Mouse (Mus musculus): ENCODE results near the gene Cenpm. TPM values are rescaled to one million over a fixed set of nuclear protein-coding genes. Genes with fewer than 3 reads are reported as not detected.

The Cenpm gene
- total RNA-seq, 2 experiments from 2014 or later = 15.1 to 21.9 TPM

DNA sequence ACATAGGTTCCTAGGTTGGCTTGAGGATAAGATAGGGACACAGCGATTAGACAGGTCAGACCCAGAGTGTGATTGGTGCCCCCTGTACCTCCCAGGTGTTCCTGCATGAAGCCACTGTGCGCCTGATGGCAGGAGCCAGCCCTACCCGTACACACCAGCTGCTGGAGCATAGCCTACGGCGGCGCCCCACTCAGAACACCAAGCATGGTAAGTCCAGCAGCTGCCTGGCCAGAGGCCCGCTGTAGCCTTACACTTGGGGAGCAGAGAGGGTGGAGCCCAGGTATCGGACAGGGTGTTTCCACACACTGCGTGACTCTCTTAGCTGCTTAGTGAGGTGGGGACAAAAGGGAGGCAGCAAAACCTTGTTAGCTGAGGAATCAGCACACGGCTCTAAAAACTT lies 41.5 kb downstream of the Cenpm start:
- ATAC-seq (replicated peaks; ENCODE audit: poor library complexity, severe bottlenecking) = no peak

DNA sequence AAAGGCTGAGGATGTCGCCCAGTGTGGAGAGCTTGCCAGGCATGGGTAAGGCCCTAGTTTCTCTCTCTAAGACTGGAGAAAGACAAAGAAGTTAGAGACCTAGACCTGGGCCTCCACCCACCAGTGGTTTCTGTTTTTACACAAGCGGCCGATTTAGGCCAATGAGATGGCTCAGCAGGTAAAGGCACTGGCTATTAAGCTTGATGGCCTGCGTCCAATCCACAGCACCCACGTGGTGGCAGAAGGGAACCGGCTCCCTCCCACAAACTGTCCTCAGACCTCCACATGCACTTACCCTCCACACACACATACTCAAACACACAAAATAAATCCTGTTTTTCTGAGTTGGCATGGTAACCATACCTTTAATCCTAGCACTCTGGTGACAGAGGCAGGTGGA lies 42.5 kb downstream of the Cenpm start:
- ATAC-seq (replicated peaks; ENCODE audit: poor library complexity, severe bottlenecking) = no peak

DNA sequence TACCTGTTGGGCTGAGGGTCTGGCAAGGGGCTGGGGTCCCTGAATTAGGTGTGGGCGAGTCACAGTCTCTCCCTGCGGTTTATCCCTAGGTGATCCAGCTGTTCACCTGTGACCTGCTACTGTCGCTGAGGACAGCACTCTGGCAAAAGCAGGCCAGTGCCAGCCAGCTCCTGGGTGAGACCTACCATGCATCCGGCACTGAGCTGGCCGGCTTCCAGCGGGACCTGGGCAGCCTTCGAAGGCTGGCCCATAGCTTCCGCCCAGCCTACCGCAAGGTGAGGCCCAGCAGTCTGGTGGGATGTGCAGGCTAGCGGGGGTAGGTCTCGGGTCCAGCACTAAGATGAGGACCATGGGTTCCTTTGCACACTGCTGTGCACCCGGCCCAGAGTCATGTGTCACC lies 45.0 kb downstream of the Cenpm start:
- ATAC-seq (replicated peaks; ENCODE audit: poor library complexity, severe bottlenecking) = no peak

DNA sequence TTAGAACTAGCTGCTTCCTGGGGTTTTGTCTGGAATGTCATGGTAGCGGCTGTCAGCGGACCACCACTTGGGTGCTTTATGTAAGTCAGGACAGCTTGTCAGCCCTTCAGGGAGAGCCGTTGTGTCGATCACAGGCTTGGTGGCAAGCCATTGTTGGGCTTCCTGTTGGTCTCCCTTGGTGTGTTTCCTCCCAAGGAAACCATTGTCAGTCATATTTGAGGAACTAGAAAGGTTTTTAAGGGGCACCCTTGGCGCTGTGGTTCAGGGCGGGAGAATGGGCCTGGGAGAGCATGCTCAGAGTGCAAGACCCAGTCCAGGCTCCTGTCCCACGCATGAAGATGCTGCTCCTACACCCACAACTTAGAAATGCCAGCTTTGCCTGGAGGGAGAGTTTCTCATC lies 46.2 kb downstream of the Cenpm start:
- ATAC-seq (replicated peaks; ENCODE audit: poor library complexity, severe bottlenecking) = peak; percentile 64

DNA sequence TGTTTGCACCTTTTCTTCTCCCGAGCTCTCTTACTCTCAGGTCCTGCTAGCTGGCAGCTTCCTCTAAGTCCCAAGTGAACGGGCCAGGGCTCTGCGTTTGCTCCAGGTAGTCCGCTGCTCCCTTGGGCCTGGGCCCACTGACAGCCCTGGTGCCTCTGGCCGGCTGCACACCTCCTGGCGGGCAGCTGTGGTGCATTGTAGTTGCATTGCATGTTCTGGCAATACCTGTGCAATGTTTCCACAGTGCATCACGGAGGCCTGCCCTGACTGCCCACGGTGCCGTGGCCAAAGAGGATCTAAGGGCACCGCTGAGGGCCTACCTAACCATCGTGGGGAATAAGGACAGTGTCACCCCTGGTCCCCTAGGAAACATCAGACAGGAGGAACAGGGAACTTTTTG lies 46.6 kb downstream of the Cenpm start:
- peak; percentile 6; the same call in 1 of the 2 replicates for ATAC-seq (replicated peaks; ENCODE audit: poor library complexity, severe bottlenecking)

DNA sequence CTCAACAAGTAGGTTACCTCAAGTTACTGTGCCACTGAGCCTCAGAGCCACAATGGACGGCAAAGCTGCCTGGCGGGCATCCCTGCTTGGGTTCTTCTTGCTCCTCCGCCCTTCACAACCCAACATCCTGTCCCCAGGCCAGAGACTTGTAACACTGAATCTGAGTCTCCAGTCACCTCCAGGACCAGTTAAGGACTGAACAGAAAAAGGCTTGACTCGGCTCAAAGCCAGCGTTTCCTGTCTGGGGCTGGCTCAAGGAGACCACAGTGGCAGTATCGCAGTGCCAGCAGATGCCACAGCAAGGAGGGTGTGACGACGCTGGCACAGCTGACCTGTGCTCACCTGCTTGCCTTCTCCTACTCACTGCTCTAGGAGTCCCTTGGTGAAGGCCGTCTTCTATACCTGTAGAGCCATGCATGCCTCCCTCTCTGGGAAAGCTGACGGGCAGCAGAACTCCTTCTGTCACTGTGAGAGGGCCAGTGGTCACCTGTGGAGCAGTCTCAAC lies 47.2 kb downstream of the Cenpm start:
- ATAC-seq (replicated peaks; ENCODE audit: poor library complexity, severe bottlenecking) = no peak

DNA sequence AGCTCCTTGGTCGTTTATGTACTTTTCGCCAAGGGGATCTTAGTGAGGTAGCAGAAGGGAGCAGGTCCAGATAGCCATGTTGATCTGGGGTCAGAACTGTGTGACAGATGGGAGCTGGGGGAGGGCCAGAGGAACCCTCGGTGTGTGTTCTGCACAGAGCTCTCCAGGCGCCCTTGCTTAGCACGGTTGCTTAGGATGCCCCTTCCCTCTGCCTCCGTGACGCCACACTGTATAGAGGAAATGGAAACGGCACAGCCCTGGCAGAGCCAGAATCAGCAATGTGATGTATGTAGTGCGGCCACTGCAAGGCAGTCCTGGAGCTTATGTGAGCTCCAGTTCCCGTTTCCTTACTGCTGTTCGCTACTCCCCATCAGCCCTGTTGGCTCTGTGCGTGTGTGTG lies 48.2 kb downstream of the Cenpm start:
- peak; percentile 73 for ATAC-seq (replicated peaks; ENCODE audit: poor library complexity, severe bottlenecking)

DNA sequence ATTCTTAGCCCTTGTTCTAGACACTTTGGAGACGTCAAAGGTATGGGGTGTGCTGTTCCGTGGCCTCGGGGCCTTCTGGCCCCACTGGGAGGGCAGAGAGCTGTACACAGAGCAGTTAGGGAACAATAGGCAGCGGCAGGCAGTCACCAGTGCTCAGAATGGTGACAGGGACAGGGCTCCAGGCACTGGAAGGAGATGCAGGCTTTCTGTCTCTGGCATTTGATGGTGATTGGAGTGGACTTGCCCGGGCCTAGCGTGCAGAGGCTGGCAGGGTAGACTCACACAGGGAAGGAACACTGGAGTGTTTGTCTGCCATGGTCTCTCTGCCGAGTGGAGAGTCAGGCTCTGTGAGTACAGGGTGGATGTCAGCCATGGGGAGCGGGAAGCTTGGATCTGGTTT lies 51.9 kb downstream of the Cenpm start:
- ATAC-seq (replicated peaks; ENCODE audit: poor library complexity, severe bottlenecking) = no peak

DNA sequence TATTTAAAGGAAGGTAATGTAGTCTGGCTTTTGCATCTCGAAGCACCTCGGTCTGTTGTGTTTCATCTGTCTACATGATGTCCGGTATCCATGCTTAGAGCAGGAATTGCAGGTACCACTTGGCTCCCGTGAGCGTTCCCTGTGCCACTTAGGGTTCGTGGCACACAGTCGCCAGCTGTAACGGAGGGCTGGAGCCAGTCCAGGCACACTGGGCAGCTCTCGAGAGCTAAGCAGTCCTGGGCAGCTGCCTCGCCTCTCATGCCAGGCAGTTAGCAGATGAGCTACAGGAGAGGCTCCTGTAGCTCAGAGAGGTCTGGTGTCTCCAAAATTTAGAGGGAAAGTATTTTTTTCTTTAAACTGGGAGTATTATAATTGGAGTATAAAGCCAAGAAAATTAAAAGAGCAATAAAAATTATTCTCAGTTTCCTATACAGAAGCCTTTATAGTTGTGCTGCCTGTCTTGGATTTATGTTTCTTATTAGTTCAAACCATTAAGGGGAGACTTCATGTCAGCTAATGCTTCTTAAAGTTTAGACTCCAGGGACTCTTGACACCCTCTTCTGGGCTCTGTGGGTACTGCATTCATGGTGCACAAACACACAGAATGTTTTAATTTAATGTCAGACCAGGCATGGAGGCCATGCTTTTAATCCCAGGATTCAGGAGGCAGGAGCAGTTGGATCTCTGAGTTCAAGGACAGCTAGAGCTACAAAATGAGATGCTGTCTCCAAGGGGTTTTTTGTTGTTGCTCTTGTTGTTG lies 55.9 kb downstream of the Cenpm start:
- ATAC-seq (replicated peaks; ENCODE audit: poor library complexity, severe bottlenecking) = 0 out of 2 replicates have a peak, but pooled peaks have one; percentile 50

DNA sequence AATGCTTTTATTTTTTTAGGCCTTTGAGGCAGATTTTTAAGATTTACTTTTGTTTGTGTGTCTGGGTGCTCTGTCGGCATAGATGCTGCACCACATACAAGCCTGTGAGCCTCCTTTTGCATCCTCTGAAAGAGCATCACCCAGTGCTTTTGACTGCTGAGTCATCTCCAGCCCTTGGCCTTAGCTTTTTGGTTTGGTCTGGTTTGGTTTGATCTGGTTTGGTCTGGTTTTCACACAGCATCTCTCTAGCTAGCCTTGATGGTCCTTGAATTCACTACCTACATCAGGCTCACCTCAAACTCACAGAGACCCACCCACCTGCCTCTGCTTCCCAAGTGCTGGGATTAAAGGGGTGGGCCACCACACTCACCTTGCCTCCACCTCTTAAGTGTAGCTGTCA lies 56.6 kb downstream of the Cenpm start:
- ATAC-seq (replicated peaks; ENCODE audit: poor library complexity, severe bottlenecking) = no peak

DNA sequence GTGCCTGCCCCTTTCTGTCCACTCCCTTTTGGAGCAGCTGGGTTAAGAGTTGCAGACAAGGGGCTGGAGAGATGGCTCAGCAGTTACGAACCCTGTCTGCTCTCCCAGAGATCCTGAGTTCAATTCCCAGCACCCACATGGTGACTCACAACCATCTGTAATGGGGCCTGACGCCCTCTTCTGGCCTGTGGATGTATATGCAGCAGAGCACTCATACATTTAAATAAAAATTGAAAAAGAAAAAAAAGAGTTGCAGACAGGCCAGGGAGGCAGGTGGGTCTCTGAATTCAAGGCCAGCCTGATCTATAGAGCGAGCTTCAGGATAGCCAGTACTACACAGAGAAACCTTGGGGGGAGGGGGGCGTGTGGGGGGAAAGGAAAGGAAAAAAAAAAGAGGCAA lies 57.1 kb downstream of the Cenpm start:
- no peak for ATAC-seq (replicated peaks; ENCODE audit: poor library complexity, severe bottlenecking)

DNA sequence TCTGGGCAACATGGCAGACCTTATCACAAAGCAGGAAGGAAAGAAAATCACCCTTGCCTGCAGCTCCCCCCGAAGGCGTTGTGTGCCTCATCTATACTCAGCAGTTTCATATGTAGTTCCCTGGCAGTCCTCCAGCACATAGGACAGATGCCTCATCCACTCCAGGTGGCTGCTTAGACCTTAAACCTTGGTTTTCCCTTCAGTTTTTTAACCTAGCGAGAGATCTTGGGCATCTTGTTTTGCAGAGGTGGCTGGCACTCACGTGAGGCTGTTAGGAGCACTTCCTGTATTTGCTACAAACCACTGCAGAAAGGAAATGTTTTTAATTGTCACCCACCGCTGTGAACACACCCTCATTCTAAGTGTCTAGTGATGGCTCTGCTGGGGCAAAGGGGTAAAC lies 57.6 kb downstream of the Cenpm start:
- ATAC-seq (replicated peaks; ENCODE audit: poor library complexity, severe bottlenecking) = peak; percentile 69

DNA sequence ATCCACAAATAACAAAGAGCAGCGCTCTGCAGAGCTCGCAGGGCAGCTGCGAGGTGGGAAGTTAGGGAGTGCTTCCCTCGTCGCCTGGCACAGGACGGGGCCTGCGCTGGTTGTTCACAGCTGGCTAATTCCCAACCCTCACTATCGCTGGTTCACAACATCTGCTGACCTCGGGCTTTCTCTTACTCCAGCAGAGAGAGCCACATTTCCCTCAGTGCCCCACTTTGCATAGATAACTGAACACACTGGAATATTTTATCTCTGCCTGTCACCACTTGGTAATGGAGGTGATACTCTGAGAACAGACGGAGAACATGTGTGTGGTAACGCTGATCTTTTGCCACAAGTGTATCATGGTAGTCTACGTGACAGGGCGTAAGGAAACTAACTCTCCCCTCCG lies 58.4 kb downstream of the Cenpm start:
- ATAC-seq (replicated peaks; ENCODE audit: poor library complexity, severe bottlenecking) = no peak

DNA sequence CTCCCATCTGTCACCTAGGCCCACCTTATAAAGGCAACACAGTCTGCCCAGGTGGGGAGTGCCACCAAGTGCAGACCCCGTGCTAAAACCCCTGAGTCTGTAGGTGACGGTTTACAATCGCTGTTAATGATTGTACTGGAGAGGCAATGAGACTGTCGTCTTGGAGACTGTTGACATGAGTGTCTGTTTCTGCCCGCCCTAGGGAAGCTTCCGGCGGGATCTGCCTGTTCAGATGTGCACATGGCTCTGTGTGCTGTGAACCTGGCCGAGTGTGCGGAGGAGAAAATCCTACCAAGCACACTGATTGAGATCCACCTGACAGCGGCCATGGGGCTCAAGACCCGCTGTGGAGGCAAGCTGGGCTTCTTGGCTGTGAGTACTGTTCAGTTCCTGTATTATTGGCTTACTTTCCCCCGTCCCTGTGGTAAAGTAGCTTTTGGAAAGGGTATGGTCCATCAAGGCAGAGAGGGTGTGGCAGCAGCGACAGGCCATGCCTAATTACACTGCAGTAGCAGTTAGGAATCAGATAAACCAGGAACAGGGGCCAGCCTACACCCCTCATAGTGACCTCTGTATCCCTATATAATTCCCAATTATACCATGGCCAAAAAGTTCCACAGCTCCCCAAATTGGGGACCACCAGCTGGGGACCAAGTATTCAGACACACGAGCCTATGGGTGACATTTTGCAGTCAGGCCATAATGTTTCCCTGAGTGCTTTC lies 59.3 kb downstream of the Cenpm start:
- no peak for ATAC-seq (replicated peaks; ENCODE audit: poor library complexity, severe bottlenecking)

DNA sequence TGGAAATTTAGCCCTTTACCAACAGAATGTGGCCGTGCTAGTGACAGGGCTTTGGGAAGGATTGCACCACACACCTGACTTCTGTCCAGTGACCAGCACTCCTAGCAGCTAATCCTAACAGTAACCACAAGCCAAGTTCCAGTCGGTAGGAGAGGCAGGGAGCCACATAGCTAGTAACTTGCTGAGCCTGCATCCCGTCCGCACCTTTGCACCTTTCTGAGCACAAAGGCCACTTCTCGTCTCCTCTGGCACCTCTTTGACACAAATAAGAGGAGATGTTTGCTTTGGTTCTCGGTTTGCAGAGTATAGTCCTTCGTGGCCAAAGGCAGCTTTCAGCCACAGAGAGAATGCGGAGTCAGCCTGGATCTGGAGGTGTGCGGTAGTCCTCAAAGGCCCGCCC lies 59.9 kb downstream of the Cenpm start:
- ATAC-seq (replicated peaks; ENCODE audit: poor library complexity, severe bottlenecking) = no peak

DNA sequence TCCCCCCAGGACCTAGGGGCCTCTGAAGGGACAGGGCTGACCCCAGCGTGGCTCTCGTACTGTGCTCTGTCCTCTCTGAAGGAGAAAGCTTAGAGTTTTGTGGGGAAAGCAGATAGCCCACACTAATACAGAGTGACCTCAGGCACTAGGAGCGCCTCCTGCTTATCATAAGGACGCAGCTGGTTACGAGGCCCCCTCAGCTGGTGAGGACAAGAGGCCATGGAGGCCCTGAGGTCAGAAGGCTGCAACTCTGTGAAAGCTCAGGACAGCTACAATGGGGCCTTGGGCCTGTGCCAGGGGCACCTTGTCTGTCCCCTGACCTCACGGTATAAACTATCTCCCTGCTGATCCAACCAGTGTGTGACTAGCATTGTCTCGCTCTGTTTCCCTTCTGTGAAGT lies 60.4 kb downstream of the Cenpm start:
- ATAC-seq (replicated peaks; ENCODE audit: poor library complexity, severe bottlenecking) = no peak

Other genes starting within 250 kb of the Cenpm start
- 26.3 and 34.9 TPM in 2 replicates for gene Desi1, start 210.9 kb downstream of the Cenpm start, total RNA-seq (2014; fragmentation: Nextera tagmentation)
- 6.0 and 8.3 TPM in 2 replicates for gene Desi1, start 210.9 kb downstream of the Cenpm start, total RNA-seq (2017)
- 254 and 268 TPM in 2 replicates for gene Snu13, start 197.2 kb downstream of the Cenpm start, total RNA-seq (2014; fragmentation: Nextera tagmentation)
- gene Snu13, start 197.2 kb downstream of the Cenpm start, total RNA-seq (2017) = 183 and 209 TPM in 2 replicates
- gene 4930407I10Rik, start 185.6 kb downstream of the Cenpm start, total RNA-seq (2014; fragmentation: Nextera tagmentation) = not detected in 2 replicates
- not detected in 2 replicates for gene 4930407I10Rik, start 185.6 kb downstream of the Cenpm start, total RNA-seq (2017)
- not detected in 2 replicates for gene Mei1, start 174.8 kb downstream of the Cenpm start, total RNA-seq (2014; fragmentation: Nextera tagmentation)
- gene Mei1, start 174.8 kb downstream of the Cenpm start, total RNA-seq (2017) = not detected in 2 replicates
- gene Ccdc134, start 116.8 kb downstream of the Cenpm start, total RNA-seq (2014; fragmentation: Nextera tagmentation) = 11.0 and 26.5 TPM in 2 replicates
- gene Ccdc134, start 116.8 kb downstream of the Cenpm start, total RNA-seq (2017) = 13.1 and 17.2 TPM in 2 replicates
- gene Srebf2, start 97.6 kb downstream of the Cenpm start, total RNA-seq (2014; fragmentation: Nextera tagmentation) = 19.0 and 24.3 TPM in 2 replicates
- gene Srebf2, start 97.6 kb downstream of the Cenpm start, total RNA-seq (2017) = 16.5 and 17.5 TPM in 2 replicates
- not detected in 2 replicates for gene Shisa8, start 31.9 kb downstream of the Cenpm start, total RNA-seq (2014; fragmentation: Nextera tagmentation)
- gene Shisa8, start 31.9 kb downstream of the Cenpm start, total RNA-seq (2017) = not detected in 2 replicates
- 0.49 TPM in 1 of 2 replicates, not detected in the other for gene Tnfrsf13c, start 20.4 kb downstream of the Cenpm start, total RNA-seq (2014; fragmentation: Nextera tagmentation)
- 0.46 TPM in 1 of 2 replicates, not detected in the other for gene Tnfrsf13c, start 20.4 kb downstream of the Cenpm start, total RNA-seq (2017)
- gene 1500009C09Rik, start 7.6 kb upstream of the Cenpm start, total RNA-seq (2014; fragmentation: Nextera tagmentation) = not detected in 2 replicates
- gene 1500009C09Rik, start 7.6 kb upstream of the Cenpm start, total RNA-seq (2017) = not detected in 2 replicates
- 0.28 and 1.1 TPM in 2 replicates for gene Sept3, start 30.1 kb upstream of the Cenpm start, total RNA-seq (2014; fragmentation: Nextera tagmentation)
- 0.13 and 0.67 TPM in 2 replicates for gene Sept3, start 30.1 kb upstream of the Cenpm start, total RNA-seq (2017)
- gene Wbp2nl, start 54.2 kb upstream of the Cenpm start, total RNA-seq (2014; fragmentation: Nextera tagmentation) = 0.52 TPM in 1 of 2 replicates, not detected in the other
- not detected in 2 replicates for gene Wbp2nl, start 54.2 kb upstream of the Cenpm start, total RNA-seq (2017)
- 45.0 and 63.1 TPM in 2 replicates for gene Naga, start 94.2 kb upstream of the Cenpm start, total RNA-seq (2014; fragmentation: Nextera tagmentation)
- gene Naga, start 94.2 kb upstream of the Cenpm start, total RNA-seq (2017) = 34.0 and 50.4 TPM in 2 replicates
- 2.7 and 5.4 TPM in 2 replicates for gene Pheta2, start 94.2 kb upstream of the Cenpm start, total RNA-seq (2014; fragmentation: Nextera tagmentation)
- 1.9 and 4.1 TPM in 2 replicates for gene Pheta2, start 94.2 kb upstream of the Cenpm start, total RNA-seq (2017)
- 192 and 201 TPM in 2 replicates for gene Smdt1, start 94.2 kb upstream of the Cenpm start, total RNA-seq (2014; fragmentation: Nextera tagmentation)
- 84.4 and 94.6 TPM in 2 replicates for gene Smdt1, start 94.2 kb upstream of the Cenpm start, total RNA-seq (2017)
- gene Ndufa6, start 109.6 kb upstream of the Cenpm start, total RNA-seq (2014; fragmentation: Nextera tagmentation) = 266 and 267 TPM in 2 replicates
- 173 and 202 TPM in 2 replicates for gene Ndufa6, start 109.6 kb upstream of the Cenpm start, total RNA-seq (2017)
- gene Cyp2d22, start 135.5 kb upstream of the Cenpm start, total RNA-seq (2014; fragmentation: Nextera tagmentation) = 0.54 TPM in 1 of 2 replicates, not detected in the other
- gene Cyp2d22, start 135.5 kb upstream of the Cenpm start, total RNA-seq (2017) = not detected in 2 replicates
- not detected in 2 replicates for gene Cyp2d11, start 149.3 kb upstream of the Cenpm start, total RNA-seq (2014; fragmentation: Nextera tagmentation)
- not detected in 2 replicates for gene Cyp2d11, start 149.3 kb upstream of the Cenpm start, total RNA-seq (2017)
- not detected in 2 replicates for gene Cyp2d10, start 162.4 kb upstream of the Cenpm start, total RNA-seq (2014; fragmentation: Nextera tagmentation)
- gene Cyp2d10, start 162.4 kb upstream of the Cenpm start, total RNA-seq (2017) = not detected in 2 replicates
- not detected in 2 replicates for gene Cyp2d9, start 188.7 kb upstream of the Cenpm start, total RNA-seq (2014; fragmentation: Nextera tagmentation)
- gene Cyp2d9, start 188.7 kb upstream of the Cenpm start, total RNA-seq (2017) = not detected in 2 replicates

All from granulocyte monocyte progenitor cell, adult 5-6 weeks (primary cell).